Mouse (Mus musculus): ENCODE data around the gene Ndufb6. TPM values are rescaled to one million over a fixed set of nuclear protein-coding genes. Genes with fewer than 3 reads are reported as not detected.

Gene Ndufb6
- polyA plus RNA-seq, 1 experiment, result 297 TPM

DNA sequence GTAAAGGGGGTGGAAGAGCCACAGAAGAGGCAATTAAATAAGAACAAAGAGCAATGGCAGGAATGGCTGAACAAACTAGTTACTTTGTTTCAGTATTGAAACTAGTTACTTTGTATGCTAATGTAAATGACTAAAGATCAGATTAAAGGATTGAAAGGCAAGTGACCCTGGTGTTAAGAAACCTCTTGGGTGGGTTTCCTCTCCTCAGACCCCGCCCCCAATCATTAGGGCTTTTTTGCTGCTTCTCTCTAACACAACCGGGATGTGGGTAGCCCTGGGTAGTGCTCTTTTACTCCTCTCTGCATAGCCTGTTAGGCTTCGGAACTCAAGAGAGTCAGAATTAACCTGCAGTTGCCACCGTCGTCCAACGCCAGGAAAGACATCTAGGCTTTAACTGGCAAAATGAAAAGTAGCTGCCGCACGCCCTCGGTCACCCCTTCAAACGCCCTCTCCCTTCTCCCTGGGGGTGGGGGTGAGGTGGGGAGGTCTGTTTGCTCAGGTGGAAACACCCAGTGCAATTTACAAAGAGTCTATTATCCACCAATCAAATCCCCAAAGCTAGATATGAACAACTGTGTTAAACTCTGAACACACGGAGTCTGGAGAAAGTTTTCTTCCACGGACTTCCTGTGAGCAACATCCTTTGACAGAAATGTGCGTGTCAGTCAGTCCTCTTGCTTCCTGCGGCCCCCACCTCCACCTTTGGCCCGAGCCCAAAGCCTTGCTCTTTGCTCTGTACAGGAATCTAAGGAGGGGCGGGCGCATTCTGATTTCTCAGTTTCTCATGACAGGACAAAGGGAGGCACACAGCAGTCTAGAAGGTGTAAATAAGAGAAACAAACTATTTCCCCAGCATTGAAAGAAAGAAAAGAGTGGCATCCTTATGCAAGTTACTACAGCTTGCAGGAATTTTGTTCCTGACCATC is 40.5 kb downstream of the Ndufb6 start:
- TF ChIP-seq FLI1 (IDR thresholded peaks at IDR 0.05; ENCODE audit: low read length) (no peak), GATA1 (IDR thresholded peaks at IDR 0.05; ENCODE audit: borderline replicate concordance, low read length) (no peak)
- Histone ChIP-seq H3K9me3 (no peaks in the 10 kb centered on the region), H3K36me3 (replicated peaks; ENCODE audit: low read length) (peaks cover 19% of the 10 kb centered on the region), H3K27me3 (replicated peaks) (no peaks in the 10 kb centered on the region), H3K4me3 (replicated peaks) (peak overlapping the region; percentile 92), H3K4me1 (peaks cover 28% of the 10 kb centered on the region)

DNA sequence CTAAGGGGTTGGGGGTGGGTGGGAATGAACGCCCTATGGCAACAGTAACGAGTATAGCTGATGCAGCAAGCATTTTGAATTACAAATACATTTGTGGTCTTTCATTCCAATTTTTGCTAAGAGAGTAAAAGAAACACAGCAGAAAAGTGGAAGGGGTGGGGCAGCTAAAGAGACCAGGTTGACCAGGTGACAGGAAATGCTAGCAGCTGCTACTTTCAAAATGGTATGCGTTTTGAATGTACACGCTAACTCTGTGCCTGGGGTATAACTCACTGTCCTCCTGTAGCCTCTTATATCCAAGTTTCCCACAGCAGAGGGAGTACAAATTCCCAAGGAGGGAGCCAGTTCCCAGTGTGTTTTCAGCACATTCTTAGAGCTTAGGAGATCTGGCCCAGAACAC is 42.4 kb downstream of the Ndufb6 start:
- H3K4me3 ChIP-seq (replicated peaks), result no peak overlapping the region
- H3K9me3 ChIP-seq, result no peaks in the 10 kb centered on the region
- H3K4me1 ChIP-seq, result peaks cover 31% of the 10 kb centered on the region
- no peak for TF ChIP-seq FLI1 (IDR thresholded peaks at IDR 0.05; ENCODE audit: low read length)
- no peak for TF ChIP-seq GATA1 (IDR thresholded peaks at IDR 0.05; ENCODE audit: borderline replicate concordance, low read length)
- H3K36me3 ChIP-seq (replicated peaks; ENCODE audit: low read length), result peaks cover 31% of the 10 kb centered on the region
- no peaks in the 10 kb centered on the region for H3K27me3 ChIP-seq (replicated peaks)

DNA sequence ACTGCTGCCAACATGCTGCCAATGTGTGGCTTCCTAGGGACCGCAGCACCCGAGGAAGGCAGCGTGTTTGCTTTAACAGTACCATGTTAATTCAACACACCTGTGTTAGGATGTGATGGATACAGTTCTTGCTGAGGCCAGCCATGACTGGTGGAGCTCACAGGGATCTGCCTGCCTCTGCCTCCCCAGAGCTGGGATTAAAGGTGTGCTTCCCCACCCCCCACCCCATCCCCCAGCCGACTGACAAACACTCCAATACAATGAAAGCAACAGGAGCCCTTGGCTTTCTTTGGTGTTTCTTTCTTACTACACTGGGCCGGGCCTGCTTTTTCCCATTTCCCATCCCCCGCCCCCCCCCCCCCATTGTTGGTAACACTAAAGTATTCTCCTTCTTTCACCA is 45.0 kb downstream of the Ndufb6 start:
- no peak for TF ChIP-seq FLI1 (IDR thresholded peaks at IDR 0.05; ENCODE audit: low read length)
- TF ChIP-seq GATA1 (IDR thresholded peaks at IDR 0.05; ENCODE audit: borderline replicate concordance, low read length), result no peak
- Histone ChIP-seq H3K27me3 (replicated peaks) (no peaks in the 10 kb centered on the region), H3K9me3 (no peaks in the 10 kb centered on the region), H3K4me3 (replicated peaks) (no peak overlapping the region), H3K4me1 (peaks cover 29% of the 10 kb centered on the region), H3K36me3 (replicated peaks; ENCODE audit: low read length) (peaks cover 42% of the 10 kb centered on the region)

DNA sequence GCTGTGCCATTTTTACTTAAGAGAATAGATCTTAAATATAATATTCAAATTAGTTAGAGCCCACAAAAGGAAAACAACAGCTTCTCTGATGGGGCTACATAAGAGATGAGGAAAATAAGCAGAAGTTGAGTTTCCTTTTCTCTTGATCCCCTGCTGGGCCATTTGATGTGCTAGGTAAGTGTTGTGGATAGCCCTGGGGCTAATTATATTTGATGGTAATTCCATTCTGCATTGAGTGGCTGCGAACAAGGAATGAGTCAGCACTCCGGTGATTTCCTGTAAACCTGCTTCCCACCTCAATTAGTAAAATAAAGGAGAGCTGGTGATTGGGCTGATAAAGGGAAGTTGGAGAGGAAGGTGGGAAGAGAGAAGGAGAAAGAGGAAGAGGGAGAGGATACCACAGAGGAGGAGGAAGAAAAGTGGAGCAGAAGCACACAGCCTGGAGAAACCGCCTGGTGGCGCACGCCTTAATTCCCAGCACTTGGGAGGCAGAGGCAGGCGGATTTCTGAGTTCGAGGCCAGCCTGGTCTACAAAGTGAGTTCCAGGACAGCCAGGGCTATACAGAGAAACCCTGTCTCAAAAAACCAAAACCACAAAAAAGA is 46.1 kb downstream of the Ndufb6 start:
- H3K27me3 ChIP-seq (replicated peaks), result no peaks in the 10 kb centered on the region
- peaks cover 49% of the 10 kb centered on the region for H3K36me3 ChIP-seq (replicated peaks; ENCODE audit: low read length)
- H3K9me3 ChIP-seq, result no peaks in the 10 kb centered on the region
- TF ChIP-seq FLI1 (IDR thresholded peaks at IDR 0.05; ENCODE audit: low read length) (no peak), GATA1 (IDR thresholded peaks at IDR 0.05; ENCODE audit: borderline replicate concordance, low read length) (no peak)
- no peak overlapping the region for H3K4me3 ChIP-seq (replicated peaks)
- H3K4me1 ChIP-seq, result peaks cover 21% of the 10 kb centered on the region

DNA sequence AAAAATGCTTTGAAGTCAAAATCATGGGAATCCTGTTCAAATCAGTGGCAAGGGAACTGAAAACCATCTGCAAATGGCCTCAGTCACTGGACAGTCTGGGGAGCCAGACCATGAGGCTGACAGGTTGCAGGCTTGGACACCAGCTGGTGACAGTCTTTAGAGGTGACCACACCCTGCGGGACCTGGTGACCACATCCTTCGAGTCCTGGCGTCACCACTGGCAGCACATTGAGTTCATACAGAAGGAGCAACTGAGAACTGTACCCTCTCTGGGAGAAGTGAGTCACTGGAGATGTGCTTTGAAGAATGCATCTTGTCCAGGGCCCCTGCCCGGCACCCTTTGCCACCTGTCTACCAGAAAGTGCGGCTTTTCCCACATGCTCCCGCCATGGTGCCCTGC is 49.5 kb downstream of the Ndufb6 start:
- Histone ChIP-seq H3K36me3 (replicated peaks; ENCODE audit: low read length) (peaks cover 71% of the 10 kb centered on the region), H3K9me3 (no peaks in the 10 kb centered on the region), H3K4me3 (replicated peaks) (no peak overlapping the region), H3K4me1 (peaks cover 13% of the 10 kb centered on the region; the same call in 1 of the 2 replicates), H3K27me3 (replicated peaks) (no peaks in the 10 kb centered on the region)
- TF ChIP-seq FLI1 (IDR thresholded peaks at IDR 0.05; ENCODE audit: low read length) (no peak), GATA1 (IDR thresholded peaks at IDR 0.05; ENCODE audit: borderline replicate concordance, low read length) (no peak)

DNA sequence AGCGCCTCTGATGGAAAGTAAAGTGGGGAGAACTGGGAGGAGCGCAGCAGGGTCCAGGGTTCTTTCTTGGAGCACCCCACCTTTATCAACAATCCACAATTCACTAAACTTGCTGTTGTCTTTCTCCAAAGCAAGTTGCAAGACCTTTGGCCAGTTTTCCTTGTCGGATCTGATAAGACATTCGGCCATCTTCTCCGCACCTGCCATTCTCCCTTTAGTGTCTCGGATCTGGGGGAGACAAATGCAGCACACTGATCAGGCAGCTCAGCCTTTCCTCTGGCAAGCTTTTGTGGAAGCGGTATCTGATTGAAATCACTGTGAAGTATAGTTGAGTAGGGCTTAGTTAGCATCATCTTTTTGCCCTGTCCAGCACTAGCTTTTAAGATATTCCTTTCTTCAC is 51.3 kb downstream of the Ndufb6 start:
- no peak for TF ChIP-seq FLI1 (IDR thresholded peaks at IDR 0.05; ENCODE audit: low read length)
- TF ChIP-seq GATA1 (IDR thresholded peaks at IDR 0.05; ENCODE audit: borderline replicate concordance, low read length), result no peak
- H3K36me3 ChIP-seq (replicated peaks; ENCODE audit: low read length), result peaks cover 71% of the 10 kb centered on the region
- peaks cover 4% of the 10 kb centered on the region; the same call in 1 of the 2 replicates for H3K4me1 ChIP-seq
- no peaks in the 10 kb centered on the region for H3K27me3 ChIP-seq (replicated peaks)
- H3K9me3 ChIP-seq, result no peaks in the 10 kb centered on the region
- no peak overlapping the region for H3K4me3 ChIP-seq (replicated peaks)

DNA sequence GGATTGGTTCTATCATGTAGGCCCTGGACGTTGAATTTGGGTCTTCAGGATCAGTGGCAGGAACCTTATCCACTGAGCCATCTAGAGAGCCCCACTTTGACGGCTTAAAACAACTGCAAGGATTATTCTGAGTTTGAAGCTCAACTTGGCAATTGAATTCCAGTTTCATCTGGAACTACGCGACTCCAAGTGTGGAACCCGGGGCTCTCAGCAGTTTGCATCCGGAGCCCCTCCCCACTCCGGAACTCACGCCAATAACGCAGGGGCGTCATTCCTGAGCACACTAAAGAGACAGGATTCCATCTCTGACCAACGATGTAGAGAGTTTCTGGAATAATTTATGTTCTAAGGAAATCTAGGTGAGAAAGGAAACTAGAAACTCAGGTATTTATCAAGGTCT is 52.1 kb downstream of the Ndufb6 start:
- TF ChIP-seq GATA1 (IDR thresholded peaks at IDR 0.05; ENCODE audit: borderline replicate concordance, low read length) (no peak), FLI1 (IDR thresholded peaks at IDR 0.05; ENCODE audit: low read length) (no peak)
- no peaks in the 10 kb centered on the region for H3K27me3 ChIP-seq (replicated peaks)
- H3K36me3 ChIP-seq (replicated peaks; ENCODE audit: low read length), result peaks cover 74% of the 10 kb centered on the region
- no peak overlapping the region for H3K4me3 ChIP-seq (replicated peaks)
- H3K4me1 ChIP-seq, result peaks cover 4% of the 10 kb centered on the region; the same call in 1 of the 2 replicates
- H3K9me3 ChIP-seq, result no peaks in the 10 kb centered on the region

DNA sequence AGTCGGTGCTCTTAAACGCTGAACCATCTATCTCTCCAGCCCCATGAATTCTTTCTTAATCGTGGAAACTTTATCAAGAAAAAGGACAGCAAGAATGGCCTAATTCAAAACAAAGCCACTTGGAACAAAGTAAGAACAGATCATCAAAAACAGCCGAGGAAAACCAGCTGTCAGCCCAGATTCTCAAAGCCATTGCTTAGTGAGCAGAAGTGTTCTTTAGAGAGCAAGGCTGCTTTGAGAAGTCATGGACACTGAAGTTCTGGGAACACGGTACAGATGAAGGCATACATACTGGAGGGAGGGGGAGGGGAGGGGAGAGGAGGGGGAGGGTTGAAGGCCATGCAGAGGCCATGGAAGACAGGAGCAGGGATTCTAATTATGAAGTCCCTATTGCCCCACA is 53.1 kb downstream of the Ndufb6 start:
- Histone ChIP-seq H3K36me3 (replicated peaks; ENCODE audit: low read length) (peaks cover 83% of the 10 kb centered on the region), H3K27me3 (replicated peaks) (no peaks in the 10 kb centered on the region), H3K9me3 (no peaks in the 10 kb centered on the region), H3K4me1 (peaks cover 4% of the 10 kb centered on the region; the same call in 1 of the 2 replicates), H3K4me3 (replicated peaks) (no peak overlapping the region)
- TF ChIP-seq FLI1 (IDR thresholded peaks at IDR 0.05; ENCODE audit: low read length), result no peak
- no peak for TF ChIP-seq GATA1 (IDR thresholded peaks at IDR 0.05; ENCODE audit: borderline replicate concordance, low read length)

DNA sequence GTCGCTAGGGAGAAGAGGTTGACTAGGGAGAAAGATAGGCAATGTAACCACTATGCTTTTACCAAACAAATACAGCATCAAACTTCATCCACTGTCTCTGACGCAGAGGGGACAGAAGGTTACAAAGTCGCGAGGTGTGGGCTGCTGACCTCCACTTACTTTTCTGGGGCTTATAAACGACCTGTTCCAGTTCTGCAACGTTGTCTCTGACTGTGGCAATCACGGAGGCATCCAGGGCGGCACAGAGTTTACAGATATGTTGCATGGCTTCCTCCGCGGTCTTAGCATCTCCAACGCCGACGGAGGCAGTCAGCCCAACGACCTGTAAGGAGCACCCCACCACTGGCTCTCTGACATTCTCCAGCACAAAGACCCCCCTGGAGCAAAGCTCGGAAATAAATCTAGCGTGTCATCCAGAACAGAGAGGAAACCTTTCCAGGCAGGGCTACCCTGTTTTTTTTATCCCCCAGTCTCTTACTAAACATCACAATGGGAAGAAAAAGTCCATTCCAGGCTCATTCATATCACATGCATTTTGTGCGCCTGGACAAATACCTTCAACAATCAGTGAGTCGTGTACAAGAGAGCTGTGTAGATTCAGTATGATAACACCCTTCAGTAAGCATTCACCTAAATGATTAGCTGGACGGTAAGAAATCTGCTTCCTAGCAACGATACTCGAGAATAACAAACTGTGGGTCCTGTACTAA is 57.2 kb downstream of the Ndufb6 start:
- no peaks in the 10 kb centered on the region for H3K27me3 ChIP-seq (replicated peaks)
- no peak overlapping the region for H3K4me3 ChIP-seq (replicated peaks)
- TF ChIP-seq FLI1 (IDR thresholded peaks at IDR 0.05; ENCODE audit: low read length), result no peak
- TF ChIP-seq GATA1 (IDR thresholded peaks at IDR 0.05; ENCODE audit: borderline replicate concordance, low read length), result no peak
- no peaks in the 10 kb centered on the region for H3K9me3 ChIP-seq
- peaks cover 91% of the 10 kb centered on the region for H3K36me3 ChIP-seq (replicated peaks; ENCODE audit: low read length)
- peaks cover 8% of the 10 kb centered on the region; the same call in 1 of the 2 replicates for H3K4me1 ChIP-seq
